Mouse (Mus musculus): ENCODE measurements around the gene Pcdh19. TPM values are rescaled to one million over a fixed set of nuclear protein-coding genes. Genes with fewer than 3 reads are reported as not detected.

The Pcdh19 gene
- polyA plus RNA-seq, 2 experiments from 2014 or later, result not detected

DNA sequence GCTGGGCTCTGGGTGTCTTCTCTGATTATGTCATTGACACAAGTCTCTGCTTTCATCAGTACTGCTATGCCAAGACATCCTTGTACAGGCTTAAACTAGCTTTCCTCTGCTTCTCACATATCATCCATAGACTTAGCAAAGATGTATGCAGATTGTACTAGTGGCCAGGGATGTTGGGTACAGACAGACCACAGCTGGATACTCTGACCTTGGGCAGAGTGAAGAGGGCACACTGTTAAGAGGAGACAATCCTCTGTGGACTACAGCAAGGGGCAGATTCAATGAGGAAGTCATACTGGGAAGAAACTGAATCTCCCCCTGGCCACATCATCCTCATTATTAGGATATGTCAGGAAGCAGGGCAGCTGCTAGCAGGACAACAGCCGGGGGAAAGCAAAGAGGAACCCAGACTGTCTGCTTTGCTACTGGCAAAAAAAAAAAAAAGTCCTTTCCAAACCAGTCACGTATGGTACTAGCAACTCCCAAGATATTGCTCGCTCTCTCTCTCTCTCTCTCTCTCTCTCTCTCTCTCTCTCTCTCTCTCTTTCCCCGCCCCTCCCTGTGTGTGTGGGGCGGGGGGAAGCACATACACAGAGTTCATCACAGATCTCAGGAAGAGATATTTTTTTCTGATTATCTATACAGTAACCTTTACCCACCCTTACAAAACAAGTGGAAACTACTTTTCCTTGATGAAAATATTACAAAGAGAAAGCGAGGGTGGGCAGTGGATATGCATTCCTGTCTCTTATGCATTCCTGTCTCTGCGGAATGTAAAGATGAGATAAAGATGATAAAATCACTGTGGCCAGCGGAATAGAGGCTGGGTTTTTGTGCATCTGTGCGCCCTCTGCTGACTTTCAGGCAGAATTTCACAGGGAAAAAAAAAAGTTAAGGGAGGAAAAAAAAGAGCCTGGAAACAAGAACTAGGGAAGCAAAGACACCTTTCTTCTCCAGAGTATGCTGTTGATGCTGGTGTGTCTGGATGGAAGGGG, 31.2 kb downstream of the Pcdh19 start:
- ATAC-seq, result no peak

DNA sequence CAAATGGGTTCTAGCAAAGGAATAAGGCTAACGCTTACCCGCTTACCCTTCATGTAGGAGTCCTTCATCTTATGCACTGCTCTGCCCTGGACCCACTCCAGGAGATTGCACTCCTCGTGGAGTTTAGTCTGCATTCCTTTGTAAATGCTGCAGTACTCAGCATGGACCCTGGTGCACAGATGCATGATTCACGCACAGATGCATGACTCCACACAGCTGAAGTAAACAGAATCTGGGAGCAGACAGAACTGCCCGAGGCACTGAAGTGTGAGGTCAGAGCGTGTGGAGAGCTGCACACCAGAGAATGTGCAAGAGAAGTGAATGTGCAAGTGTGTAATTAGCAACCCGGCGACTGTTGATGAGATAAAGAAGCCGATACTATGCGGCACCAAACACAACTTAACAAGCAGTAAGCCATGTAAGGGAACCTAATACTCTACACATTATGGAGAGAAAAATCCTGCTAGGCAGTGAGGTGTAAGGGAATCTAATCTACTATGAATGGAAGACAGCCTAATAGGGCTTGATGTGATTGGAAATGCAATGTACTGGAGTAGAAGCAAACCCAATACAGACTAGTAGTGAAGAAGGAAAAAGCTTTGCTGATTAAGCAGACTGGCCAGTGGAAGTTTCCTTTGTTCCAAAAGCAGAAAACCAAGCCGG, 32.8 kb downstream of the Pcdh19 start:
- no peak for ATAC-seq

DNA sequence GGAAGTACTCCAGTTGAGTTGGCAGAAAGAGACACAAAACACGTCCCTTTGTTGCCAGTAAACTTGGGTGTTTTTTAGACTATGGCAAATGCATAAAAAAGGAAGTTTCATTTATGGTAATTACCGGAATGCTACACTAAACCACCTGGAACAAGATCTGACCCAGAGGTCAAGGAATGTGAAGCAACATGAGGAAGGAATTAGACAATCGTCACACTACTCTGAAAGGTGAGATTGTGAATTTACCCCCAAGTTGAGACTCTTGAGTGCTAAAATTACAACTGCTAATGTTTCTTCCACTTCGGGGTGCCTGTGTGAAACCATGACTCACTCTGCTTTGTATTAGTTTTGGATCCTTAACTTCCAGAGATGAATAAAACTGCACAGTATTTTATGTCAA, 33.6 kb downstream of the Pcdh19 start:
- ATAC-seq, result no peak

DNA sequence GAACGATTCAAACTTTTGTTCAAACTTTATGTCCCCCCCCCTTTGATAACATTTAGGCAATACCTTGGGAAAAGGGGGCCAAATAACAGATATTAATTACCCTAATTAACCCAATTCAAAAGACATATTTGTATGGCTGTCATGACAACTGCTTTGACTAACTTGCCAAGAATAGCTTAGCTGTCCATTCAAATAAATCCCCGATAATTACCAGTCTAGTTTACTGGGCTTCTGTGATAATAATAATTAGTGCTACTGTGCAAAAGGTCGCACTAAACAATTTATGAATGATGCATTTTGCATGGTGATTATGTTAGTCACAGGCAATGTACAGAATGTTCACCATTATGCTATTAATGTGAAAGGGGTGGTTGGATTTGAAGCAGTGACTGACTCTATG, 35.7 kb downstream of the Pcdh19 start:
- no peak for ATAC-seq

DNA sequence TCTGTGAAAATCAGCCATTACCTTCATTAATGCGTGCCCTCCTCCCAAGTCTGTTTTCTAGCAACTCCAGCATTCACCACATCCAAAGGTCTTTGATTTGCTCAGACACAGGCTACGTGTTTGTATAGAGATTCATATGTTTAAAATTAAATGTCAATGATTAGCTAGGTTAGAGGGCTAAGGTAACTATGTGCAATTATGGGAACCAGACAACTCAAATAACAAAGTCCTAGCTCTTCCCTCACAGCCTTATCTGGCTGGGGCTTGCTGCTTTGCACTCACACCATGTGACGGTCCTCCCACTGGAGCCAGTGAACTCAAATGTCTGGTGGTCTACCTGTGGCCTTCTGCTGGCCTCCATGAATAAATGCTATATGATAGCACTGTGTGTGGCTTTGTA, 38.4 kb downstream of the Pcdh19 start:
- no peak for ATAC-seq

DNA sequence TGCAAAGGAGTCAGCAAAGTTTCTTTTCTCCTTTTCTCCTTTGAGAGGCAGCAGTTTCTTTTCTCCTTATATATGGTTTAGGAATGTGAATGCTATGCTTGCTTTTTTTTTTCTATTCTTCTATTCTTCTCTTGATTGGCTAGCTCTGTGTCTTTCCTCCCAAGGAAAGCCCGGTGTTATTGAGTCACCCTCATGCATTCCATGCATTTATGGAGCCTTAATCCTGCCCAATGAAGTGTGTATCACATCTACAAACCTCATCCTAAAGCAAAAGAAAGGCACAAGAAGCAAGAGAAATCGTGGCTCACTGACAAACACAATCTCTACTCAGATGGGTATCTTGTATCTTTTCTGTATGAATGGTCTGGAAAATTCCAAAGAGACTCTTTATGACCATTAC, 41.0 kb downstream of the Pcdh19 start:
- ATAC-seq, result no peak

DNA sequence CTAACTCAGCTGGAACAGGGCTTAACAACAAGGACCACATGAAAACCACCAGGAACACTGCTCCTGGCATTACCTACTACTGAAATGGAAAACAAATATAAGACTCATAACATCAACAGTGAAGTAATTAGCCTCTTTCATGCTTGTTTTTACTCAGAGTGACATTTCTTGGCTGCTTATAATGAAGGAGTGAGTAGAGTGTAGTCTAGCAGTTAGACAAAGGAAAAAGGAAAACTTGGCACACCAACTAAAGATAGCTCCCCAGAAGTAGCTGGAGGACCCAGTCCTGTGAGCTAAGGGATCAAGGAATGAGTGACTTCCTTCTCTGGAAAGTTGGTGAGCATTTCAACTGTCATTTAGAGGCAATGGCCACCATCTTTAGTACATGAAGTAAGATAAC, 49.3 kb downstream of the Pcdh19 start:
- no peak for ATAC-seq

DNA sequence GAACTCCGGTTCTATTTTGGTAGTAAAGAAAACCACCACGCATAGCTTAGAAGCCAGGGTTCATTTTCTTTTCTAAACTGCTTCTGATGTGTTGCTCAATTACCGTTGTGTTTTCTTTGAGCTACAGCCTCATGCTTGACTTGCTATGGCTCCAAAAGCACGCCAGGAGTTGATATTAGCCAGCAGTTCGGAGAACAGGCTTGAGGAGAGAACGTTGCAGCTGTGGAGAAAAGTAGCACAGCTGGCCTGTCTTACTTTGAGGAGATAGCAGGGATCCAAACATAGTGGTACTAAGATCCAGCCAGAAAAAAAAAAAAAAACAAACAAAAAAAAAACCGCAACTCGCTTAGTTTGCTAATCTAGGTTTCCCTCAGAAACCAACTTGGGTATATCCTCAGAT, 59.2 kb downstream of the Pcdh19 start:
- no peak for ATAC-seq

DNA sequence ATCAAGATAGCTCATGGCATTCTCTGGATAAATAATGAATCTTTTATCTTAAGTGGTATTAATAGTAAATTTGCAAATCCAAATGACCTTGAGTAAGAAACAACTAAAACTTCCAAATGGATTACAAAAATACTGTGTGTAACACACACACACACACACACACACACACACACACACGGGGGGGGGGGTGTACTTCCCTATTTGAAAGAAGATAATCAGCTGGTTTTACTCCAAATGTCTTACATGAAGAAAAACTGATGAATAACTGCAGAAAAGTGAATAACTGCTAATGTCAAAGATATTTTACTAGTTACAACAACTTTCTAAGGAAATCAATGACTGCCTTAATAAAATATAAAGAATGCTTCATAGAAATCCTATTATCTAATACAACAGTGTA, 70.6 kb downstream of the Pcdh19 start:
- no peak for ATAC-seq

DNA sequence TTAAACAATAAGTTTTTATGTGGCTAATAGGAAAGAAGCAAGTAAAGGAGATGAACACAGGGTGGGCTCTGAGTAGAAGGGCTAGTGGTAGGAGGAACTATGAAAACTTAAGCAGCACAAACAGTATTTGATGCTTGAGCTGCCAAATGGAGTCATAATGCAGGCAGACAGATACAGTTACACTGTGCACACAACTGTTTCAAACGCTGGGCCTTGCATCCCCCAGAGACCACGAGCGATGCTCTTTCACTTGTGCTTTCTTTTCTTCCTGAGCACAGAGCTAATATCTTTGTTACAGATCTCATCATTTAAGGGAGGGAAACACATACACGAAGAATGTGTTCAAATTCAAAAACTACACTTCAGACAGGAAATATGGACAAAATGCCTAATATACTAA, 83.0 kb downstream of the Pcdh19 start:
- no peak for ATAC-seq

DNA sequence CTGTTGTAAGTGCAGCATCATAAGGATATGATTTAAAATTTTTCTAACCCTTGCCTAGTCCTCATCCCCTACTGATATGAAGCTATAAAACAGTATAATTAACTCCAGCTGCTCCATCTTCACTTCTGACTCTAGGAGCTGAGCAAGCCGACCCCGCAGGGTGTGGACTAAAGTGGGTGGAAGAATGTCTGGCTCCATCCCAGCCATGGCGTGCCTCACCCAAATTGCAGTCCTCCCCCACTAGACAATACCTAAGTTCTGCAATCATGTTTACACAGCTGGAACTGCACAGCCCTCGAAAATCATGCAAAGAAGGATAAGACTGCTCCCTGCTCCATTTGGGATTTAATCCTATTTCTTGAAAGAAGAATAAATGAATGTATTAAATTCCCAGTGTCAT, 84.5 kb downstream of the Pcdh19 start:
- no peak for ATAC-seq

DNA sequence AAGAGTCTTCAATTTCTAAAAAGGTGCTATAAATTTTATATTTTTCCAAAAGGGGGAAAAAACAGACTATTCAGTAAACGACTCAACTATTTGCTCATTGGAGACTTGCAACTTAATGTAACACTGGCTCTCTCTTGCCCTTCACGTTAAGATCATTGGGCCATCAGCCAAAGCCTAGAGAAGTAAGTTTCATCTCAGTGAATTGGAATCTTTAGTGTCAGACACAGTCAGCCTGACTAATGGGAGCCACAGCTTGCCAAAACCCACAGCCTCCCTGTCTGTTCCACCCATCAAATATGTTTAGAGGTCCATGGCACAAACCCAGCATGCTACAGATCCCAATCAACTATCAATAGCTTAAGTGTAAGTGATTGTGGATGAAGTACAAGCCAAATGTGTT, 86.7 kb downstream of the Pcdh19 start:
- ATAC-seq, result no peak

DNA sequence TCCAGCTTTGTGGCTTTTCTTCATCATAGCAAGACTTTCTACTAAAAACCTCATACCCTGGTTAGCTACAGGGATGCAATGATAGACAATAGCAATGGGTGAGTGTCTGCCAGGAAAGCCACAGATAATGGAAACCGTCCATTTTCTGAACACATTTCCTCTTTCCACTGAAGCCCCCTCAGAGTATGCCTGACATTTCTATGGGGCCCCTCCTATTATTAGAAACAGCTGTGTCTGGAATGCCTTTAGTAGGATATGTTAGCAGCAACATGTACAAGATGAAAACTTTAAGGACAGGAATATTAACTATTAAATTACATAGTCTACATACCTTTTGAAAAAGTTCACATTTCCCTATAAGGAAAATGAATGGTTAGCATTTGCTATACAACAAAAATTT, 87.1 kb downstream of the Pcdh19 start:
- ATAC-seq, result no peak

DNA sequence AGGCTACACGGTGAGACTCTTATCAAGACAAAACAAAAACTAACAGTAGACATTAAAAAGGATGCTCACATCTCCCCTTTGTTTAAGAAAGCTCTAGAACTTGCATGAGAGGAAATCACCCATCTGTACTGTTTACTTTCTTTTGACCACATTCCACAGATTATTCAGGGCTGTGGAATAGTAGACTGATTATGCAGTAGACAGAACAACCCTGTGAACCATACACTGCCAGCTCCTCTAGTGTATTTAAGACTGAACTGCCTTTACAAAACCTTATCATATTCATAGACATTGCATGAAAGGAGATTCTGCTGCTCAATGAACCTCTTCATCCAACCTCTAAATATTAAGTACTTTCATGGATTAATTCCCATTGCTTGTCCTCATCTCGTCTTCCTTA, 87.6 kb downstream of the Pcdh19 start:
- no peak for ATAC-seq

DNA sequence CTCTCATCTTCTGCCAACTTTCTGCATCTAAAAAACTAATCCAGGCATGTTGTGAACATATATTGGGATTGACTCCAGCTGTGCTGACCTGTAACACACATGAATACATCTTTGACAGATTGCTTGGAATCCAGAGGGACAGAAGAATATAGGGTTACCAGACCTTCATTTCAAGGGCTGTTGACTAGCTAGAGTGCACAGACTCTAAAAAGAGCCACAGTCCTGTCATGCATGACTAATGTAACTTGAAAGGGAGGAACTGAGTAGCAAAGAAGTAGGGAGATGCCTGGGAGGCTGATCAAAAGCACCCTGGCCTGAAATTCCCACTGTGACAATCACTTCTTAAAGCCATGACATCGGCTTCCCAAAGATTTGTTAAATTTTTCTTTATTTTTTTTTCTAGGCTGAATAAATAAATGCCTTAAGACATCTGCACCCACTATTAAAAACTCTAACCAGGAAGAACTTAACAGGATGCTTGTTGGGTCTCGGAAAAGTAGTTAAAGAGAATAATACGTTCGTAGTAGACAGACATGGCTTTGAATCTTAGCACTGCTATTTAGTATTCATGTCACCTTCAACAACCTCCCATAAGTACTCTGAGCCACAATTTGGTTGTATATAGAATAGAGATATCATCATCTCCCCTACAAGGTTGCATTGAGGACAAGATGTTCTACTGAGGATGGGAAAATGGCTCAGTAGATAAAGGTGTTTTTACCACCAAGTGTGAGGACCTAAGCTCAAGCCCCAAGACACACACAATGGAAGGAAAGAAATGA, 113.0 kb downstream of the Pcdh19 start:
- ATAC-seq, result no peak

DNA sequence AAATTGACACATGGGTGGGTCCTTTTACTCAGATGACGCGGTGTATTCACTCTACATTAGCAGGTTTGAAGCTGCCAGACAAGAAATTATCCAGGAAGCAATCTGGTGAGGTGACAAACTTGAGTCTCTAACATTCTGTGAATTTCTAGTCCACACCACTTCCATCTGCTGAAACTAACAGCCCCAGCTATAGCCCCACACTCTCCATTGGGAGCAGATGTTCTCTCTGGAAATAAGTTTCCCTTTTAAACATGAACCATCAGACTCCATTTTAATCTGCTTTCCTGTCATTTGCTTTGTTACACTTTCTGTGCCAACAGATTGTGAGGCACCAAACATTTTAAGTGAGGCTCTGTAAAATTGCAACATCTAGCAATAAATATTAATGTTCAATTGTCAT, 123.4 kb downstream of the Pcdh19 start:
- ATAC-seq, result no peak

Other genes starting within 250 kb of the Pcdh19 start
- not detected for gene Tnmd, start 162.0 kb upstream of the Pcdh19 start, polyA plus RNA-seq (2017; shearing (Covaris generic))
- gene Tspan6, start 209.4 kb upstream of the Pcdh19 start, polyA plus RNA-seq (2017; shearing (Covaris generic)), result 1 to 10 TPM; 5.8 to 6.0 TPM
- gene Srpx2, start 219.4 kb upstream of the Pcdh19 start, polyA plus RNA-seq (2017; shearing (Covaris generic)), result not detected

Data from CD4-positive, CD25-positive, alpha-beta regulatory T cell, adult 4 months (primary cell).